Mouse (Mus musculus): ENCODE results near the gene Mphosph8. TPM values are rescaled to one million over a fixed set of nuclear protein-coding genes. Genes with fewer than 3 reads are reported as not detected.

Mphosph8 gene
- polyA plus RNA-seq (2016; fragmentation: Nextera tagmentation; extraction: Ambion mirVana): 44.0 and 50.3 TPM in 2 replicates

DNA sequence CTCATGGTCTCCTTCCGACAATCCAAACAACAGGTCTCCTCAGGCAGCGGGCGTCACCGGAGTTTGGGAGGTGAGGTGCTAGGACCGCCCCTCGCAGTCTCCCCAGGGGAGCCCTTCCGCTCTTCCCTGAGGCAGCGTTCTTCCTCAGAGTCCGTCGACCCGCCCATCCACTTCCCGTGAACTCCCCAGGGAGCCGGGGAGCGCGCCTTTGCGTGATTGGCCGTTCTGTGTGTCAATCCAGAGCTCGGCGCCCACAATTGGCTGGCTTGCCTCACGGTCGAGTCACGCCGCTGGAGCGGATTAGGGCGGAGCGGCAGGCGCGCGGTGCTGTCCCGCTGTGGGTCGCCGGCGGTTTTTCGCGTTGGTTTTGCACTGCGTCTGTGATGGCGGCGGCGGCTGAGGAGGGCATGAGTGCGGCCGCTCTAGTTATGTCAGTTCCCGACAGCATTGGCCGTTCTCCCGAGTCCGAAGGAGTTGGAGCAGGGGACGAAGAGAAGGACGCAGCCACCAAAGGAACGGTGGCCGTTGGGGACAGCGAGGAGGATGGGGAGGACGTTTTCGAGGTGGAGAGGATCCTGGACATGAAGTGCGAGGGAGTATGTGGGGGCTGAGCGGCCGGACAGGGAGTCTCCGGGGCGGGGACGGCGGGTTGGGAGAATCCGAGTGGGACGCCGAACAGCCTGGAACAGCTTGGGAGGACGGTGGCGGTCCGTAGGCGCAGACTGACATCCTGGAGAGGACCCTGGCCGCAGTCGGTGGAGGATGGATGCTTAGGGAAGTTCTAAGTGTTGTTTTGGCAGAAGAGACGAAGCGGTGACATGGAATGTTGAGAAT is at the start of gene Mphosph8:
Gene Mphosph8, plus strand, starts transcription at position 280 of the 834 bp plus-strand sequence.
- H3K4me3 ChIP-seq: peak within 1 kb of the TSS; percentile 76
- WGBS: under 1% methylated on average over 70 of the region's 70 CpGs
- H3K9me3 ChIP-seq: no peaks in the 10 kb centered on the region
- DNase-seq (ENCODE audit: extremely low spot score, low spot score): peak; percentile 100
- H3K4me1 ChIP-seq: peaks cover 27% of the 10 kb centered on the region
- no peaks in the 10 kb centered on the region for H3K27me3 ChIP-seq (ENCODE audit: poor library complexity, severe bottlenecking)
- peak within 1 kb of the TSS; percentile 93 for H3K27ac ChIP-seq
- peaks cover 21% of the 10 kb centered on the region for H3K36me3 ChIP-seq (replicated peaks)

GRCm38 (mm10) chr14:56620425-56620824 is 47.6 kb upstream of the Mphosph8 start:
- H3K27me3 ChIP-seq (ENCODE audit: poor library complexity, severe bottlenecking): no peaks in the 10 kb centered on the region
- WGBS: 92% methylated on average over 8 of the region's 8 CpGs
- no peak for DNase-seq (ENCODE audit: extremely low spot score, low spot score)
- no peaks in the 10 kb centered on the region for H3K9me3 ChIP-seq
- H3K4me3 ChIP-seq: no peak overlapping the region
- no peaks in the 10 kb centered on the region for H3K36me3 ChIP-seq (replicated peaks)
- no peak overlapping the region for H3K27ac ChIP-seq
- no peaks in the 10 kb centered on the region for H3K4me1 ChIP-seq

GRCm38 (mm10) chr14:56626202-56626601 is 41.8 kb upstream of the Mphosph8 start:
- DNase-seq (ENCODE audit: extremely low spot score, low spot score): no peak
- Histone ChIP-seq H3K27me3 (ENCODE audit: poor library complexity, severe bottlenecking) (no peaks in the 10 kb centered on the region), H3K27ac (no peak overlapping the region), H3K4me1 (no peaks in the 10 kb centered on the region), H3K9me3 (no peaks in the 10 kb centered on the region), H3K4me3 (no peak overlapping the region), H3K36me3 (replicated peaks) (no peaks in the 10 kb centered on the region)
- 95% methylated on average over 4 of the region's 4 CpGs for WGBS

DNA sequence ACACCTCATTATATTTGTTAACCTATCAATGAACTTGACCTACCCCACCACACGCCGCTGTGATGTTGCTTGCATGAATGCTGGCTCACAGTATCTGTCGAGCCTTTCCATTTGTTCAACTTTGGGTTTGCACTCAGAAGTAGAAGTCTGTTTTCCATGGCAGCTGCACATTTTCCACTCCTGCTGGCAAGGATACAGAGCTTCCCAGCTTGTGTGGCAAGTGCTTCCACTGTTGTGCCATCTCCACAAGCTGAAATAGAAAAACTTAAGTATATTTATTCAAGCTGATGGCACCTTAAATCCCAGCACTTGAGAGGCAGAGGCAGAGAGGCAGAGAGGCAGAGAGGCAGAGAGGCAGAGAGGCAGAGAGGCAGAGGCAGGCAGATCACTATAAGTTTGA is 39.7 kb upstream of the Mphosph8 start:
- Histone ChIP-seq H3K27me3 (ENCODE audit: poor library complexity, severe bottlenecking) (no peaks in the 10 kb centered on the region), H3K9me3 (no peaks in the 10 kb centered on the region), H3K4me3 (no peak overlapping the region), H3K36me3 (replicated peaks) (no peaks in the 10 kb centered on the region), H3K27ac (no peak overlapping the region), H3K4me1 (no peaks in the 10 kb centered on the region)
- DNase-seq (ENCODE audit: extremely low spot score, low spot score): no peak
- 96% methylated on average over 3 of the region's 3 CpGs for WGBS

- H3K27ac ChIP-seq: no peak overlapping the region
- H3K4me3 ChIP-seq: no peak overlapping the region
- no peaks in the 10 kb centered on the region for H3K4me1 ChIP-seq
- H3K27me3 ChIP-seq (ENCODE audit: poor library complexity, severe bottlenecking): no peaks in the 10 kb centered on the region
- no peaks in the 10 kb centered on the region for H3K36me3 ChIP-seq (replicated peaks)
- 90% methylated on average over 2 of the region's 2 CpGs for WGBS
- no peak for DNase-seq (ENCODE audit: extremely low spot score, low spot score)
- H3K9me3 ChIP-seq: no peaks in the 10 kb centered on the region
These were observed 36.9 kb upstream of the Mphosph8 start for GRCm38 (mm10) chr14:56631109-56631508.

DNA sequence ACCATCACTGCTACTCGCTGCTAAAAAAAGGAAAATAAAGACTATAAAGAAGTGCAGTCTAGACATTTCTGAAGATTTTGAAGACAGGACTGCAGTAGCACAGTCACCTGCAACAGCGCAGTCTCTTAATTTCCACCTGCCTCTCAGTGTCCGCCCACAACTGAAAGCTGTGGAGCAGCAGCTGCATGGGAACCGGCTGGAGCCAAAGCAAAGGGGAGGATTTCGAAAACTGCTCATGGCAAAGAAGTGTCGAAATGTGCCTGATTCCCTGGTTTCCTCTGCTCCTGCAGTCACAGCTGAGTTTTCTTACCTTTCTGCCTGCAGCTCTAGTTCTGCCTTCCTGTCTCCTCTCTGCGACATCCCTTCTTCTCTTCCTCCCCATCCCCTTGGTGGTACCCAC is 20.8 kb upstream of the Mphosph8 start:
- H3K4me3 ChIP-seq: no peak overlapping the region
- H3K27ac ChIP-seq: no peak overlapping the region
- no peaks in the 10 kb centered on the region for H3K4me1 ChIP-seq
- WGBS: 51% methylated on average over 7 of the region's 7 CpGs
- no peaks in the 10 kb centered on the region for H3K27me3 ChIP-seq (ENCODE audit: poor library complexity, severe bottlenecking)
- no peaks in the 10 kb centered on the region; the same call in 1 of the 2 replicates for H3K9me3 ChIP-seq
- no peak for DNase-seq (ENCODE audit: extremely low spot score, low spot score)
- no peaks in the 10 kb centered on the region for H3K36me3 ChIP-seq (replicated peaks)

- DNase-seq (ENCODE audit: extremely low spot score, low spot score): no peak
- Histone ChIP-seq H3K27me3 (ENCODE audit: poor library complexity, severe bottlenecking) (no peaks in the 10 kb centered on the region), H3K9me3 (peaks cover 9% of the 10 kb centered on the region; the same call in 1 of the 2 replicates), H3K4me3 (no peak overlapping the region), H3K27ac (no peak overlapping the region), H3K36me3 (replicated peaks) (no peaks in the 10 kb centered on the region), H3K4me1 (no peaks in the 10 kb centered on the region)
These were observed 18.6 kb upstream of the Mphosph8 start for GRCm38 (mm10) chr14:56649448-56649847.

- Histone ChIP-seq H3K4me3 (no peak overlapping the region), H3K36me3 (replicated peaks) (no peaks in the 10 kb centered on the region), H3K27me3 (ENCODE audit: poor library complexity, severe bottlenecking) (no peaks in the 10 kb centered on the region), H3K9me3 (no peaks in the 10 kb centered on the region), H3K27ac (no peak overlapping the region), H3K4me1 (peaks cover 22% of the 10 kb centered on the region)
- DNase-seq (ENCODE audit: extremely low spot score, low spot score): no peak
- WGBS: 85% methylated on average over 5 of the region's 5 CpGs
These were observed 2.4 kb upstream of the Mphosph8 start for GRCm38 (mm10) chr14:56665651-56666050.

GRCm38 (mm10) chr14:56666909-56667308 is 1.1 kb upstream of the Mphosph8 start:
- peak overlapping the region; percentile 76; the same call in 1 of the 2 replicates for H3K4me3 ChIP-seq
- H3K27ac ChIP-seq: no peak overlapping the region; the same call in 1 of the 2 replicates
- WGBS: 76% methylated on average over 3 of the region's 3 CpGs
- no peaks in the 10 kb centered on the region for H3K9me3 ChIP-seq
- no peaks in the 10 kb centered on the region for H3K27me3 ChIP-seq (ENCODE audit: poor library complexity, severe bottlenecking)
- H3K4me1 ChIP-seq: peaks cover 27% of the 10 kb centered on the region
- DNase-seq (ENCODE audit: extremely low spot score, low spot score): no peak
- H3K36me3 ChIP-seq (replicated peaks): peaks cover 8% of the 10 kb centered on the region

DNA sequence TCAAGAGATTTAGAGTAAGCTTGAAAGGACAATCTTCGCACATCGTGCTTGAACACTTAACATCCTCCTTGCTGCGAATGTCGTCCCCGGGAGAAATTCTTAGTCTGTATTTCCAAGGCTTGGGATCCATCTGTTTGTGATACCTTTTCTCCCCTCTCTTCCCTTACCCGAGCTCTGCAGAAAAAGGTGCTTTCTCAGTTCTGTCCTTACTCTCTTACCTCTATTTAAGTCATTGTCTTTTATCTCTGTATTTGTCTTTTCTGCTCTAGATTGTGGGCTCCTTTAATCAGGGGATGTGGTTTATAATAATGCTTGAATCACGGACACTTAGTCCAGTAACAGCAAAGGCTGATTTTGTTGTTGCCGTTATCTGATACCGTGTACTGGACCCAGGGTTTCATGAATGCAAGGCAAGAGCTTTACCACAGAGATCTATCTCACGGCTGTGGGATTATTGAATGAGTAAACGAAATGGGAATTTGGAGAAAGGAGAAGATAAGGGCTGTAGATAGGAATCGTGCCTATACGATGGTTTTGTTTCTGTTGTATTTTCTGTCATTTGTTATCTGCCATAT is 1.1 kb downstream of the Mphosph8 start:
- peaks cover 31% of the 10 kb centered on the region for H3K36me3 ChIP-seq (replicated peaks)
- H3K4me3 ChIP-seq: peak overlapping the region; percentile 76
- WGBS: 15% methylated on average over 13 of the region's 13 CpGs
- no peak for DNase-seq (ENCODE audit: extremely low spot score, low spot score)
- peaks cover 27% of the 10 kb centered on the region for H3K4me1 ChIP-seq
- peak overlapping the region; percentile 93 for H3K27ac ChIP-seq
- no peaks in the 10 kb centered on the region for H3K9me3 ChIP-seq
- no peaks in the 10 kb centered on the region for H3K27me3 ChIP-seq (ENCODE audit: poor library complexity, severe bottlenecking)

DNA sequence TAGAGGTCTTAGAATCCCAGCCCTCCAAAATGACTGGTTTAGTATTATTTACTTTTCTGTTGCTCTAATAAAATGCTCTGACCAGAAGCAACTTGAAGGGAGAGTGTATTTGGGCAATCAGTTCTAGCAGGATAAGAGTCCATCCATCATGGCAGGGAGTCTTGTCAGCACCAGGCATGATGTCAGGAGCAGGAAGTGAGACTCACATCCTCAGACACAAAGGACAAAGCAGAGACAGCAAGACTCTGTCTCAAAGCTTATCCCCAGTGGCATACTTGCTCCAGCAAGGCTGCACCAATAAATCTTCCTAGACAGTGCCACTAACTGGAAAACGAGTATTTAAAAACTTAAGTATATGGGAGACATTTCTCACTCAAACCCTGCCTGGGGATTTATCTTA is 17.4 kb downstream of the Mphosph8 start:
- 90% methylated on average over 1 of the region's 1 CpGs for WGBS
- Histone ChIP-seq H3K4me3 (no peak overlapping the region), H3K36me3 (replicated peaks) (peaks cover 100% of the 10 kb centered on the region), H3K27me3 (ENCODE audit: poor library complexity, severe bottlenecking) (no peaks in the 10 kb centered on the region), H3K9me3 (no peaks in the 10 kb centered on the region), H3K27ac (no peak overlapping the region), H3K4me1 (no peaks in the 10 kb centered on the region)
- DNase-seq (ENCODE audit: extremely low spot score, low spot score): no peak

GRCm38 (mm10) chr14:56689116-56689515 is 21.1 kb downstream of the Mphosph8 start:
- 94% methylated on average over 1 of the region's 1 CpGs for WGBS
- no peak overlapping the region for H3K4me3 ChIP-seq
- H3K27ac ChIP-seq: no peak overlapping the region
- no peaks in the 10 kb centered on the region for H3K27me3 ChIP-seq (ENCODE audit: poor library complexity, severe bottlenecking)
- DNase-seq (ENCODE audit: extremely low spot score, low spot score): no peak
- H3K9me3 ChIP-seq: no peaks in the 10 kb centered on the region
- H3K36me3 ChIP-seq (replicated peaks): peaks cover 100% of the 10 kb centered on the region
- no peaks in the 10 kb centered on the region for H3K4me1 ChIP-seq

- Histone ChIP-seq H3K36me3 (replicated peaks) (peaks cover 100% of the 10 kb centered on the region), H3K4me3 (no peak overlapping the region), H3K27ac (no peak overlapping the region), H3K4me1 (no peaks in the 10 kb centered on the region), H3K9me3 (no peaks in the 10 kb centered on the region), H3K27me3 (ENCODE audit: poor library complexity, severe bottlenecking) (no peaks in the 10 kb centered on the region)
- DNase-seq (ENCODE audit: extremely low spot score, low spot score): no peak
- WGBS: 97% methylated on average over 1 of the region's 1 CpGs
These were observed 21.7 kb downstream of the Mphosph8 start for GRCm38 (mm10) chr14:56689766-56690165.

Measured in forebrain, embryonic 10.5 days (tissue).